Comparison of ENCODE assay signal across 17 mouse cellular contexts in the genomic region with DNA sequence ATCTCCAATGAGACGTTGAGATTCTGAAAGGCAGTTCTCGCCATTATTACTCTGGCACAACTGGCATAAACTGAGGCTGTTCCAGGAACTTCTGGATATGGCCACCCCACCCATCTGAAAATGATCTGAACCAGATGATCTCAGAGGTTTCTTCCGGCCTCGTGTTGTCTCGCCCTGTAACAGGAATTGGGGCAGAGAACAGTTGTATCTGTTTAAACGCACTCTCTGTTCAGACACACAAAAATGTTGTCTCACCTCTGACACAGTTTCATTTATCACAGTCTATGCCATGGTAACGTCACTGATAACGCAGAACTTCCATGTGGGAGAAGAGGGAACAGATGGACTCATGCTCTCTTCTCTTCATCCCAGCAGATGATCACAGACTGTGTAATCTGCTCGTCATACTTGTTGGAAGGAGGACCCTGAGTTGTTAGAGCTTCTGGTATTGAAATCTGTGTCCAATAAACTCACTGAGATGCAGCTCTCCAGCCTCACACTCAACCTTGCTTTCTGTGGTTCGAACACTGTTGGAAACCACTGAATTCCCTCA.
DNase-seq lines count a peak whose midpoint lies in the region; ATAC-seq and TF ChIP-seq lines count a peak whose summit lies in the region.
"Had no signal": no experiment of that assay in that cellular context is flagged by ENCODE, and none has a peak within 500 bp of the region (broad histone marks: within the 10 kb centered on the region; RNA-seq: fewer than 3 reads in every experiment).

No protein-coding gene starts in this region.

- no peak overlapping the region for H3K4me3 ChIP-seq in lung, postnatal 0 days (ENCODE audit: low read depth, low read length)
- no peak overlapping the region for H3K4me3 ChIP-seq in intestine, postnatal 0 days (ENCODE audit: low read depth, low read length)
- H3K4me3 ChIP-seq: forebrain, embryonic 15.5 days; heart, embryonic 13.5 days; limb, embryonic 10.5 days; liver, embryonic 15.5 days; stomach, embryonic 15.5 days had no signal

- intact Hi-C loops in gastrocnemius, postnatal 14 days (cut with DNase I; ENCODE audit: low total_unique reads) = no loop called here

- H3K4me2 ChIP-seq in lung, postnatal 0 days (replicated peaks; ENCODE audit: low read depth, low read length) = no peak overlapping the region
- no peak overlapping the region for H3K4me2 ChIP-seq in intestine, postnatal 0 days (replicated peaks; ENCODE audit: low read depth)
- H3K4me2 ChIP-seq: forebrain, embryonic 15.5 days; heart, embryonic 13.5 days; liver, embryonic 15.5 days; stomach, embryonic 15.5 days had no signal

- WGBS in lung, postnatal 0 days = 45% methylated on average over 10 of the region's 10 CpGs
- WGBS in intestine, postnatal 0 days = 51% methylated on average over 10 of the region's 10 CpGs

- H3K9me3 ChIP-seq in lung, postnatal 0 days (ENCODE audit: low read length) = no peaks in the 10 kb centered on the region
- H3K9me3 ChIP-seq in intestine, postnatal 0 days (ENCODE audit: control insufficient read depth) = no peaks in the 10 kb centered on the region
- H3K9me3 ChIP-seq: forebrain, embryonic 15.5 days; G1E; limb, embryonic 10.5 days; liver, embryonic 15.5 days; stomach, embryonic 15.5 days had no signal

- H3K27me3 ChIP-seq in lung, postnatal 0 days (replicated peaks; ENCODE audit: insufficient read depth, low read length) = no peaks in the 10 kb centered on the region
- no peaks in the 10 kb centered on the region for H3K27me3 ChIP-seq in intestine, postnatal 0 days (replicated peaks; ENCODE audit: control insufficient read depth, insufficient read depth, low read length)
- H3K27me3 ChIP-seq: forebrain, embryonic 15.5 days; heart, embryonic 13.5 days; liver, embryonic 15.5 days; stomach, embryonic 15.5 days had no signal

- H3K9ac ChIP-seq in lung, postnatal 0 days (replicated peaks; ENCODE audit: low read depth) = no peak overlapping the region
- no peak overlapping the region for H3K9ac ChIP-seq in intestine, postnatal 0 days (ENCODE audit: low read depth, low read length)
- H3K9ac ChIP-seq: forebrain, embryonic 15.5 days; heart, embryonic 13.5 days; liver, embryonic 15.5 days; stomach, embryonic 15.5 days had no signal

- no peak overlapping the region for H3K27ac ChIP-seq in lung, postnatal 0 days (ENCODE audit: low read length)
- H3K27ac ChIP-seq in intestine, postnatal 0 days (ENCODE audit: low read depth, low read length) = no peak overlapping the region
- H3K27ac ChIP-seq: forebrain, embryonic 15.5 days; kidney, postnatal 0 days; limb, embryonic 10.5 days; liver, embryonic 15.5 days; stomach, embryonic 15.5 days had no signal

- peak; percentile 84 for TF ChIP-seq EP300 in lung, postnatal 0 days (IDR thresholded peaks at IDR 0.05)

- peak; percentile 12 for DNase-seq in gastrocnemius, postnatal 25 days
- no peak for DNase-seq in gastrocnemius, postnatal 14 days
- DNase-seq in lung, postnatal 0 days (ENCODE audit: low spot score) = peak; percentile 48
- no peak for DNase-seq in lung, postnatal 14 days
- DNase-seq in CD4-positive helper T cell, adult 2 months (ENCODE audit: low read depth, low spot score) = peak; percentile 32
- peak; percentile 61 for DNase-seq in induced T-regulatory cell, adult 2 months (ENCODE audit: low read depth)
- DNase-seq: adrenal gland, adult 2 months; cerebellum, adult 2 months had no signal

- H3K4me1 ChIP-seq in lung, postnatal 0 days (ENCODE audit: insufficient read depth, low read depth, low read length) = no peaks in the 10 kb centered on the region
- 0 out of 2 replicates have a peak, but pooled peaks cover 3% of the 10 kb centered on the region for H3K4me1 ChIP-seq in intestine, postnatal 0 days (replicated peaks; ENCODE audit: control insufficient read depth, insufficient read depth, low read length)
- H3K4me1 ChIP-seq: forebrain, embryonic 15.5 days; limb, embryonic 10.5 days; liver, embryonic 15.5 days had no signal

- peak; percentile 53 for ATAC-seq in lung, postnatal 0 days
- ATAC-seq in intestine, postnatal 0 days = no peak
- no peak for ATAC-seq in cerebellum, adult (ENCODE audit: insufficient number of reproducible peaks, low FRiP score, low TSS enrichment)
- ATAC-seq: forebrain, embryonic 15.5 days had no signal

- no peak for TF ChIP-seq CTCF in lung, postnatal 0 days (IDR thresholded peaks at IDR 0.05)
- no peak for TF ChIP-seq CTCF in intestine, postnatal 0 days (IDR thresholded peaks at IDR 0.05; ENCODE audit: low read depth)

- H3K36me3 ChIP-seq in lung, postnatal 0 days (ENCODE audit: insufficient read depth, low read length) = no peaks in the 10 kb centered on the region
- H3K36me3 ChIP-seq in intestine, postnatal 0 days (ENCODE audit: control insufficient read depth, insufficient read depth) = no peaks in the 10 kb centered on the region
- H3K36me3 ChIP-seq: forebrain, embryonic 15.5 days; G1E; heart, embryonic 13.5 days; limb, embryonic 10.5 days; liver, embryonic 15.5 days; stomach, embryonic 15.5 days had no signal

Comparison
In these comparisons a context has a peak if more than half of its experiments do, and no peak if none do; other contexts are left out.
1. DNase-seq: peak in gastrocnemius, postnatal 25 days (single experiment), lung, postnatal 0 days (single experiment), CD4-positive helper T cell, adult 2 months (single experiment) and induced T-regulatory cell, adult 2 months (single experiment); none in gastrocnemius, postnatal 14 days (single experiment) and lung, postnatal 14 days (single experiment).